Mouse (Mus musculus) kidney, adult 8-10 months (tissue): ENCODE measurements around the gene Ttn.

Source experiments
- DNase-seq, 2 experiments: peaks; one replicate each; pipeline ENCODE4 v3.0.0; 2022

The Ttn gene

DNA sequence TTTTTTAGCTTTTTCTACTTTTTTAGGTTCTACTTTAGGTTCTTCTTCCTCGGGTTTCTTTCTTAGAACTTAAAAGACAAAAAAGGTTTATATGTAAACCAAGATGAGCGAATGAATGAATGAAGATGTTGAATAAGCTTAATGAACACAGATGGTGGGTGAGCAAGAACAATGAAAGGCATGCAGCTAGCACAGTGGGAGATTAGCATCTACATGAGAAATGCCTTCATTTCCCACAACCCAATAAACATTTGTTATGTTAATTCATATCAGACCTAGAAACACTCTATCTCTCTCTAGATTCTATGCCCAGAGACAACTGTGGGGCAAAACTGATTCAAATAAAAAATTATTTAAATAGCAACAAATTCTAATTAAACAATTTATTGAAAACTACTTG, 164.6 kb downstream of the Ttn start:
- no peak for DNase-seq

DNA sequence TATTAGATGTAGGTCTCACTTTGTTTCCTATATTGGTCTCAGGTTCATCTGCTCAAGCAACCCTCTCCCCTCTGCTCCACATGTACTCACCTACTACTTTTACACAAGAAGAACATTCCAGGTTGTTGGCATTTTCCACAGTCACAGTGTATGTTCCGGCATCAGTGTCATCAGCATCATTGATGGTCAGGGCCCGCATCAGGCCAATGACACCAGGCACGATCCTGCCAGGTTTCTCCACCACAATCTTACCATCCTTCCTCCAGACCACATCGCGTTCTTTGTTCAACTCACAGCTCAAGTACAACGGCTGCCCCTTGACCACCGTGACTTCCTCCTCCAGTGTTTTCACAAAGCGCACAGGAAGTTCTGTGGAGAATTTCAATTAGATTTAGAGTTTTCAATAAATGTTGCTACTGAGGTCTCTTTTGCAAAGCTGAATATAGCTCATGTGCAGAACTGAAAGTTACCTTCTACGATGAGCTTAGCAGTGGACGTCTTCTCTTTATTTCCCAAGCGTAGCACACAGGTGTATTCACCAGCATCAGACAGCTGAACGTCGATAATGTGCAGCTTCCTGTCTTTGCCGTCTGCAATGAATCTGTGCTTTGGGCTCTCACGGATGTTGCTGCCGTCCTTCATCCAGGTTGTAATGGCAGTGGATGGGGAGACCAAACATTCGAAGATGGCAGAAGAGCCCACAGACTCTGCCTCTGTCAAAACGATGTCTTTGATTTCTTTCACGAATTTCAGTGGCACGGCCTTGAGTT, 168.1 kb downstream of the Ttn start:
- no peak for DNase-seq

DNA sequence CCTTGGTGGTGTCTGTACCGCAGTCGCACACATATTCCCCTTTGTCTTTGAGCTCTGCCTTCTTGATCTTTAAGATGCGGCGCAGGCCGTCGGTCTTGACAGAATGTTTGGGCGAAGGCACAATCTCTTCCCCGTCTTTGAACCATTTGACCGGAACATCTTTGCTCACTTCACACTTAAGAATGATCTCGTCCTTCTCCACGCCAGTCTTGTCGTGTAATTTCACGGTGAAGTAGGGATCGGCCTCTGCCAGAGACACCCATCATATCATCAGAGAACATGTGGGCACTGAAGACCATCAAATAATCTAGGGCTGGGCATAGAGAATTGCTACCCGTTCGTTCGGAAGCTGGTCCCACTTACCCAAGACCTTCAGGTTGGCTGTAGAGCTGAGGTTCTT, 171.2 kb downstream of the Ttn start:
- DNase-seq = no peak

DNA sequence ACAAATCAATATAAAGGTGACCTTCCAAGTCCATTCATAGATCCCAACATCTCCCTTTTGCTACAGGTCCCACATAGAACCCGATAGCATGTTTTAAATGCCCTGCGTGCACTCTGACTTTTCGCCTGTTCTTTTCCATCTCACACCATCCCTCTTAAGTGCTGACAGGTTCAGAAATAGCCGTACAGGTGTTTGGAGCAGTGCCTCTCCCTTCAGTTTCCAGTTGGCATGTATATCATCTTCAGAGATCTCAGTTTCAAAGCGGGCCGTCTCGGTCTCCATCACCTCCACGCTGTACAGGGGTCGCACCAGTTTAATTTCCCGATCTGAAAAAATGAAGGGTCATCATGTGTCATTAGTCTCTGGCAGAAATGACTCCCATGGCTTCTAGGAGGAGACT, 174.0 kb downstream of the Ttn start:
- no peak for DNase-seq

DNA sequence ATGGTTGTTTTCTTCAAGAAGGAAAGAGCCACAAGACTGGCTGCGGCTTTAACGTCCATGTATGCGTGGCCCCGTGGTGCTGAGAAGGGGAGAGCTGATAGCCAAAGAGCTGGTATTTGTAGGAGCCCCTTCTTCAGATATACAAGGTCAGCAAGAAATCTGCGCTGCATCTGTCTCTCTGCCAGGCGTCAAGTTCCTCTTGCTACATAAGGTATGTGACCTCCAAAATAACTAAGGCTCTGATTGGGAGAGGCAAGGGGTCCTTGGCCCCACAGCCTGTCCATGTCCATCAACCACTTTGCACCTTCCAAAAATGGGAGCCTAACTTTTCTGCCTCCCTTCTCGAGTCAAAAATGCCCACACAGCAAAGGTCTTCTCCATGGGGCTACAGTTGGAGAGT, 175.1 kb downstream of the Ttn start:
- DNase-seq = no peak

DNA sequence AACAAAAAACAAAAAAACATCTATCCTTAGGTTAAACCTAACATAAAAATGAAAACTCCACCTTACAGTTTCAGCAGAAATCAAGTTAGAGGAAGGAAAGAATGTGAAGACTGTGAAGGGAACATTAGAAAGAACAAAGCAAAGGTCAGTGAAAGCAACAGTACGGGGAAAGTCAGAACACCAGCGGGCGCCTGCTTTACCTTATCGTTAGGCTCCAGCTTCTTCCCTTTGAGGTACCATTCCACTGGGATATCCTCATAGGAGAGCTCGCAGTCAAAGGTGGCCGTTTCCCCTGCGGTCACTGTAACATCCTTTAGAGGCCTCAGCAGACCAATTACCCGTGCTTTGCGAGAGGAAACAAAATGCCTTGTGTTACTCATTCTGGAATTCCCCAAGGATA, 175.5 kb downstream of the Ttn start:
- no peak for DNase-seq

DNA sequence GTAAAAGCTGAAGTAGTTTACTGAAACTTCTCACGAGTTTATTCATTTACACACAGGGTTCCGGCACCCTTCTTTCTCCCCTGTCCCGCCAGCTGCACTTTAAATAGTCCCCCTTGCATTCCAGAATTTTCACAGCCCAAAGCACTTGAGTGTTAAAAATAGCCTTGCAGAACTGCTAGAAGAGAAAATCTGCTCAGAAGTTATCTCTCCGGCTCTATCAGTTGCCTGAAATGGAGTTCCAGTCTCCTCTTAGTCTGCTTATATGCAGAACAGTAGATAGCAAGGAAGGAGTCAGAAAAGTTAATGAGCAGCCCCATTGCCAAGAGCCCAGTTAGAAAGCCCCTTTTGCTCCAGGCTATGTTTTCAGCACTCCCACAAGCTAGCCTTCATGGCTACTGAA, 176.0 kb downstream of the Ttn start:
- DNase-seq = no peak

DNA sequence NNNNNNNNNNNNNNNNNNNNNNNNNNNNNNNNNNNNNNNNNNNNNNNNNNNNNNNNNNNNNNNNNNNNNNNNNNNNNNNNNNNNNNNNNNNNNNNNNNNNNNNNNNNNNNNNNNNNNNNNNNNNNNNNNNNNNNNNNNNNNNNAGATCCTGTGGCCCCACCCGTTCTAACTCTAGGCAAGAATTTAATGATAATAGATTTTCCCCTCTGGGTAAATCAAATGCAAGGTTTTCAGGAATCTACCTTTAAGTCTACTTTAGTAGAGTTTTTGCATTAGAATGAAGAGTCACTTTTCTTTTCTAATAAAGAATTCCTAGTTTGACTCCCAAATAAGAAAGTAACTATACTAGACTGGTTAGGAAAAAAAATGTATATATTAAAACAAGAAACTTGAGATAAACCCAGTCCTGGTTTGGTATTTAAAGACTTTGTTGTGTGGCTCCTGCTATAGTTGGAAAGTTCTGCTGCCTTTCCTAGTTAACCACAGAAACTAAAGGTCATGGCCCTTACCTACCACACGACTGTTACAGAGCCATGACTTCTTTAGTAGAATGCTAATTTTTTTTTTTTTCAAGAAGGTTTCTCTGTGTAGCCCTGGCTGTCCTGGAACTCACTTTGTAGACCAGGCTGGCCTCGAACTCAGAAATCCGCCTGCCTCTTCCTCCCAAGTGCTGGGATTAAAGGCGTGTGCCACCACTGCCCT, 177.0 kb downstream of the Ttn start:
- DNase-seq = no peak

DNA sequence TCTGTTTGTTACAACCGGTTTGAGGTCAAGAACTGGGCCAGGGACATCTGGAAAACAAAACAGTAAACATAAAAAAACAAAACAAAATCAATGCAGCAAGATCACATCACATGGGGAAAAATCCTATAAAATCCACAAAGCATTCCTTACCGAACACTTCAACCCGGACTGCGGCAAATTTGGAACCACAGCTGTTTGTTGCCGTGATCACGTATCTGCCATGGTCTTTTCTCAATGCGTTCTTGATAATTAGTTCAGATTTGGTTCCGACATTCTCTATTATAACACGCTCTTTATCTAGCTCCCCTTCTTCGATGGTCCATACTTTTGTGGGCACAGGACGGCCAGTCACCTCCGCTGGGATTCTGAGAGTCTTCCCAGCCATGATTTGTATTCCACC, 198.2 kb downstream of the Ttn start:
- no peak for DNase-seq

DNA sequence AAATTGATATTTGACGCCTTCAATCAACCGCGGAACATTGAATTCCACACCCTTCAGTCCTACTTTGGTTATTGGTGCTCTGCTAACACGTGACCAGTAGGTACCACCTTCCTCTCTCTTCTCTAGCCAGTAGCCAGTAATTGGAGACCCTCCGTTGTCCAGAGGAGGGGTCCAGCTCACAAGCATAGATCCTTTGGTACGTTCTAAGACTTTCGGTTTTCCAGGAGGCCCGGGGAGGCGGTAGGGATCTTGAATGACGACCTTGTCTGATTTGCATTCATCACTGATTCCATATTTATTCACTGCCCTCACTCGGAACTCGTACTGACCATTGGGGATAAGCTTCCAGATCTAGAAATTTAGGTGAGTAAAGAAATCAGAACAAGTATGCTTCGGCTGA, 201.6 kb downstream of the Ttn start:
- DNase-seq = no peak

DNA sequence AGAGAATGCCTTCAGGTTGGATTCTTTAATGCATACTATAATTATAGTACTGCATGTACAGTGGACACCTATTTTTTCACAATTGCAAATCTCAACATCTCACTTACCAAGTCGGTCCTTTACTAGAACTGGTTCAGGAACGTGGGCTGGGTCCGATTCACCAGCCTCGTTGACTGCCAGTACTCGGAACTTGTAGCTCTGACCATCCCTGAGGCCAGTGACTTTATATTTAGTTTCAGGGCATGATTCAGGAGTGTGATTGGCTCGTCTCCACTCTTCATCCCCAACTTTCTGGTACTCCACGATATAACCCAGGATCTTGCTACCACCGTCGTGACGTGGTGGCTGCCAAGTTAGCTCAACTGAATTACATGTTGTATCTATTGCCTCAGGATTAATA, 212.5 kb downstream of the Ttn start:
- DNase-seq = no peak

DNA sequence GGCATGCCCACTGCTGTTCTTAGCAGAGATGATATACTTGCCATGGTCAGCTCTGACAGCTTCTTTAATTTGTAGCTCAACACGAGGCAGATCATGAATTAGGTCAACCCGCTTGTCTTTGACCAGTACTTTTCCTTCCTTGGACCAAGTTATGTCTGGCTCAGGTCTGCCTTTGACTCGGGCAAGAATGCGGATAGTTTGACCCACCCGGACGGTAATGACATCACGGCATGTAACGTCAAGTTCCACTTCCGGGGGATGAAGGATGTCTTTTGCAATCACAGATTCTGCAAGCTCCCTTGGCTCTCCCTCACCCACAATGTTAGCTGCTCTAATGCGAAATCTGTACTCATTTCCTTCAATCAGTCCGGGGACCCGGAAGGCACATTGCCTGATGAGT, 215.1 kb downstream of the Ttn start:
- no peak for DNase-seq

DNA sequence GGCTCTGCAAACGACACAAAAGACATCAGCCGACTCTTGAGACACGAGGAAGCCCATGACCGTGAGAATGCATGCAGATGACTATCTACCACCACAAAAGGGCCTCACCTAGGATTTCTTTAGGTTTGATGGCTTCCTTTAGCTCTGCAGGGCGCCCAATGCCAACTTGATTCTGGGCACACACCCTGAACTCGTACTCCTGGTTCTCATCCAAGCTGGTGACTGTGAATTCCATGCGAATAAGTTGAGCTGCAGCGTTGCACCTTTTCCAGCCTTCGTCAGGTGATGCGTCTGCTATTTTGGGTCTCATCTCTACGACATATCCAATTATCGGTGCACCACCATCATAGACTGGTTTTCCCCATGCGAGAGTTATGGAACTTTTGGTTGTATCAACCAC, 217.8 kb downstream of the Ttn start:
- DNase-seq = no peak

DNA sequence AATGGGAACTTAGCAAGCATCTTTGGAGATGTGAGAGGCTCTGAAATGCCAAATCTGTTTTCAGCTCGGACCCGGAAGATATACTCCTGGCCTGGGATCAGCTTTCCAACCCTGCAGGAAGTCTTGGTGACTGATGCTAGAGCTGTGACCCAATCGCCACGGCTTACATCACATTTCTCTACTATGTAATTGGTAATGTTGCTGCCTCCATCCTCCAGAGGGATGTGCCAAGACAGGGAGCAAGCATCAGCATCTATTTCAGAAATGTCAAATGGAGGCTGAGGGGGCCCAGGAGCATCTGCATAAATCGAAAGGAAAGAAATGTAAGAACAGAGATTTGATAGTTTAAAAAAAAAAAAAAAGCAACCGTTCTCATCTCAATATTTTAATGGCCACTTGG, 220.2 kb downstream of the Ttn start:
- DNase-seq = no peak

DNA sequence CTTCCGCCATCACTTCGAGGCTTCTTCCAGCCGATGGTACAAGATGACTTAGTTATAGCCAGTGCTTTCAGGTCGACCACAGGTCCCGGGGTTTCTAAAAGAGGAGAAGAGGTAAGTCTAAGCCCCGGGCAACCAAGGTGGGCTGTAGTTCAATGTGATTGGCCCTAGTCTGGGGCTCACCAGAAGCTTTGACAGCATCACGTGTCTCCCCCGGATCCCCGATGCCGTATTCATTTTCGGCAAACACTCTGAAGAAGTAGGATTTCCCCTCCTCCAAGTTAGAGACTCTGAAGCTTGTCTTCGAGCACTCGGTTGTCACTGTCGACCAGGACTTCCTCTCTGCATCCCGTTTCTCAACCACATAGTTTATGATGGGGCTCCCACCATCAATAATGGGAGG, 225.9 kb downstream of the Ttn start:
- no peak for DNase-seq

DNA sequence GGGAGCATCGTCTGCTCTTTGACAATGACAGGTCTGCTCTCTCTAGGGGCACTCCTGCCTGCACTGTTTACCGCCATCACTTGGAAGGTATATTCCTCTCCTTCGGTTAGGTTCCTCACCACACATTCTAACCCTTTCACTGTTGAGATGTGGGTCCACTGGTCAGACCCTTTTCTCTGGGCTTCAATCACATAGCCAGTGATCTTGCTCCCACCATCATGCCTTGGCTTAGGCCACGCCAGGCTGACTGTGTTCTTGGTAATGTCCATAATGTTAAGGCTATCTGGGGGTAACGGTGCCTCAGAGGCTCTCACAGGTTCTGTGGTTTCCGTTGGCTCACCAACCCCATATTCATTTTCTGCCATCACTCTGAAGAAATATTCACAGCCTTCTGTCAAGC, 230.4 kb downstream of the Ttn start:
- no peak for DNase-seq

DNA sequence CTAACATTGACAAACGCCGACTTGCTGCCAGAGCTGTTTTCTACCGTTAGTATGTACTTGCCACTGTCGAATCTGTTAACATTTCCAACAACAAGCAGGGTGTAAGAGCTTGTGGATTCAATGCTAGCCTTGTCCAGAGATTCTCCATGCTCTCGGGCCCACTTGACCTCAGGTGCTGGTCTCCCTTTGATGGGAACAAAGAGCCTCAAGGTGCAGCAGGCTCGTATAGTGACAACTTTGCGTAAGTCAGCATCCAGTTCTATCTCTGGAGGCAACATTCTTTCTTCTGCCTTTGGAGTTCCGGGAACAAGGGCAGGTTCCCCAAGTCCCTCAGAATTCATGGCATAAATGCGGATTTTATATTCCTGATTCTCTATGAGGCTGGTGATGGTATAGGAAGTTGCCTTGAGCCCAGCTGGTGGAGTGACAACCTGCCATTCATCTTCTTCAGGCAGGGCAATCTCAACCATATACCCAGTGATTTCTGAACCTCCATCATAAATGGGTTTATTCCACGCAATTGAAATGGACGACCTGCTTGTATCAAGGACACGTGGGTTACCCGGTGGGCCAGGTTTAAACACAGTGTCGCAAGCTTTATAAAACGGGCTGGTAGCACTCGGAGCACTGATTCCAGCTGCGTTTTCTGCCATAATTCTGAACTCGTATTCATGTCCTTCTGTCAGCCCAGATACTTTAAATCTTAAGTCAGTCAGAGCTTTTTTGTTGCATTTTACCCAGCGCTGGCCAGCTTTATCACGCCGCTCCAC, 232.8 kb downstream of the Ttn start:
- DNase-seq = no peak

DNA sequence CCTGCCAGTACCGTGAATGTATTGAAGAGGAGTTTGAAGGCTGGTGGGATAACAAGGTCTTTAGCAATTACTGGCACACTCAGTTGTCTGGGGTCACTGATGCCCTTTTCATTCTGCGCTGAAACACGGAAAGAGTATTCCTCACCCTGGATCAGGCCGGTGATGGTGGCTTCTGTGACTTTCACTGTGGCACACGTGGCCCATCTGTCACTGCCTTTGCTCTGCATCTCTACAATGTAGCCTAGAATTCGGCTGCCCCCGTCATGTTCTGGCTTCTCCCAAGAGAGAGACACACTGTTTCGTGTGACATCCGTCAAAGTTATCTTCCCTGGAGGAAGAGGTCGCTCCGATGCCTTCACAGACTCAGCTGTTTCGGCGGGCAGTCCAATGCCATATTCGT, 233.7 kb downstream of the Ttn start:
- no peak for DNase-seq

DNA sequence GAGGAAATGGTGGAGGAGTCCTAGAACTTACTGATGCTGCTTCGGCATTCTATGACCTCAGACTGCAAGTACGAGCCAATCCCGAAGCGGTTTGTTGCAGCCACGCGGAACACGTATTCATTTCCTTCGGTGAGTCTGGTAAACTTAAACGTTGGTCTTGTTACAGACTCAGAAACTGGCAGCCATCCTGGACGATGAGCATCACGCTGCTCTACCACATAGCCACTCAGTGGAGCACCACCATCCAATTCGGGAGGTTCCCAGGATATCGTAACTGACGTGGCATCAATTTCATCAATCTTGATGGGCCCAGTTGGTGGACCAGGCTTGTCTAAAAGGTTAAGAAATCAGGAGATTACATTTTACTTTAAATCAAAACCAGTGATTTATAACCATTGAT, 262.7 kb downstream of the Ttn start:
- no peak for DNase-seq

DNA sequence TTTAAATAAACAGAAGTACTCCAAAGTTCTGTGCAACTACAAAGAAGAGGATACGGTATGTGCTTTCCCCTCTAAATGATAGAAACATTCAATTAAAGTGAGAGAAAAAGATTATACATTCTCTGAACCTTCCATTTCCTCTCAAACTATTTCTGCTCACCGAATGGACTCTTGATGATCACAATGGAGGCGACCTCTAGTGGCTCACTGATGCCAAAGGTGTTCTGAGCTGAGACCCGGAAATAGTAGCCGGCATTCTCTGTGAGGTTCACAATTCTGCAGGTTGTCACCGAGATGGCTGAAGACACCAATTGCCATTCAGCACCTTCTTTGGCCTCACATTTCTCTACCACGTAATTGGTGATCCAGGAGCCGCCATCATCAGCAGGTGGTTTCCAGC, 267.4 kb downstream of the Ttn start:
- no peak for DNase-seq

DNA sequence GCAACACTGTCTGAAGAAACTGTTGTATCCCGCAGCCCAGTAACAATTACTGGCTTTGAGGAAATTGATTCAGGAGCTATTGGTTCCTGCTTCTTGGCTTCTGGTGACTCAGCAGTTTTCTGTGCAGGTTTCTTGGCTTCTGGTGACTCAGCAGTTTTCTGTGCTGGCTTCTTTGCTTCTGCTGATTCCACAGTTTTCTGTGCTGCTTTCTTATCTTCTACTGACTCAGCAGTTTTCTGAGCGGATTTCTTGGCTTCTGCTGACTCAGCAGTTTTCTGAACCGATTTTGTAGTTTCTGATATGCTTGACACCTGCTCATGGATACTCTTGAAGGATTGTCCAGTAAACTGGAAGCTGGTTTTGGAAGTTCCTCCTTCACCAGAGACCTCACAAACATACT, 273.8 kb downstream of the Ttn start:
- no peak for DNase-seq

DNA sequence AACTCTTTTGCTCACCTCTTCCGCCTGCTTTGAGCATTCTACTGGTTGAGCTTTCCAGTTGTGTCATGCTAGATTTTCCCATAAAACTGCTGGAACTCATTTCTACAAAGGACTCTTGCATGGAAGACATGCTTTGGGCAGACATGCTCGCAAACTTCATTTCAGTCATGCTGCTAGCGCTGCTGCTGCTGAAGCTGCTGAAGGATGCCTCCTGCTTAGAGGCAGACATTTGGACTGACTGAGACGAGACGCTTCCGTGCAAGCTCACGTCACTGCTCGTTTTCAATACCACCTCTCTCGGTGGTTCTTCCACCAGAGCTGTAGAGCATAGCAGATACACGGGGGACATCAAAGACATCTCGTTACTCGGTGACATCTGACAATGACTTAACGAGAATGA, 276.7 kb downstream of the Ttn start:
- DNase-seq = no peak

DNA sequence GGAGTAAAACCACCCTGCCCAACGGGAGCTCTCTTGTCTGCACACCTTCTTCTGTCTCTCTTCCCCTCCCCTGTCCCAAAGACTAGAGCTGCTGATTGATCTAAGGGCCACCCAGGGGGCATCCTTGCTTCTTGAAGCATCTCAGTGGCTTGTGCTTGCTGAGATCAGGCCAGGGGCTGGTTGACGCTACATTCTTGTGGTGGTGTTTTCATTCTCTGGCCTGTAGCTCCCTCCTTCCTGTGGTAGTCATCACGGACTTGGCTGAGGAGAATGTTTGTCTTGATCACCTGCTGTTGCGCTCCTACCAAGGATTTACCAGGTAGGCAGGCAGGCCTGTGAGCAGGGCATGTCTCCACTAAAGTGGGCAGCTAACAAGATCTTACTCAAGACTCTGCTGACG, 279.6 kb downstream of the Ttn start:
- no peak for DNase-seq

DNA sequence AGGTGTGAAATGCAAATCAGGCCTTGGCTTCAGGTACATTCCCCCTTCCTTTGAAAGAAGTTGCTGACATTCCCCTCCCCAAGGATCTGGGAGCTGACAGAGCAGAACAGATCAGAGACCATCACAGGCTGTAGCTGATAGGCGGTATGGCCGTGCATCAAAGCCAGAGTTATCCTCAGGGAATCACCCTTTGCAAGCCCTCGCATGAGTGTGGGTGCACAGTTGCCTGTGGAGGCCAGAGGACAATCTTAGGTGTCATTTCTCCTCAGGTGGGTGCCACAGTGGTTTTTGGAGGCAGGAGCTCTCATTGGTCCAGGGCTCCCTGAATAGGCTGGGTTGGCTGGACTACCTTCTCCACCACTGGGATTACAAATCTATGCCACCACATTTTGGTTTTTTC, 280.2 kb downstream of the Ttn start:
- no peak for DNase-seq
